Mouse (Mus musculus): Measurements from ENCODE around the gene Tanc1. TPM values are rescaled to one million over a fixed set of nuclear protein-coding genes. Genes with fewer than 3 reads are reported as not detected.

Gene Tanc1
- polyA plus RNA-seq, 1 experiment from 2014 or later, result 27.3 TPM

DNA sequence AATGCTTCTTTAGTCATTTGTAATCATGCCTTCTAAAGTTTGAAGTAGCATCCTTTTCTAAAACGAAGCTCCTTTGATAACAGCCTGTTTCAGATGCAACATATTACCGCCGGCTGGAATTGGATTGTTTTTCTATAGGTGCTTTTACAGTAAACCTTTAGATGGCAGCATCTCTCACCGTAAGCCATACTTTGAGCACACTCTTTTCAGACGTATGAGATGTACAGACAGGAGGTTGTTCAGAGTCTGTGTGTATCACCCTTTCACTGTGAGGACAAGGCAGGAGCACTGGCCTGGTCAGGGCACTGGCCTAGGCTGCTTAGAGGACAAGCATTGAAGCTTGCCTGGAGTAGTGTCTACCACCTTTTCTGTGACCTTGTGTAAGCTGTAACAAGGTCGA lies 145.2 kb downstream of the Tanc1 start:
- H3K27ac ChIP-seq (ENCODE audit: low read length), result no peak overlapping the region; the same call in 1 of the 2 replicates
- peaks cover 3% of the 10 kb centered on the region; the same call in 1 of the 2 replicates for H3K36me3 ChIP-seq (ENCODE audit: control insufficient read depth, insufficient read depth)
- no peak overlapping the region for H3K4me2 ChIP-seq (ENCODE audit: low read depth, low read length)
- 57% methylated on average over 6 of the region's 6 CpGs for WGBS
- no peaks in the 10 kb centered on the region for H3K9me3 ChIP-seq (replicated peaks; ENCODE audit: control insufficient read depth, low read length)
- H3K4me3 ChIP-seq (ENCODE audit: low read length), result no peak overlapping the region
- ATAC-seq (replicated peaks; ENCODE audit: extremely low read depth, insufficient read depth, low FRiP score), result 0 out of 2 replicates have a peak, but pooled peaks have one; percentile 41
- peaks cover 30% of the 10 kb centered on the region for H3K4me1 ChIP-seq (ENCODE audit: control insufficient read depth, insufficient read depth, low read length)
- no peak overlapping the region for H3K9ac ChIP-seq (ENCODE audit: low read length)
- H3K27me3 ChIP-seq (ENCODE audit: control insufficient read depth, insufficient read depth, low read length), result no peaks in the 10 kb centered on the region

DNA sequence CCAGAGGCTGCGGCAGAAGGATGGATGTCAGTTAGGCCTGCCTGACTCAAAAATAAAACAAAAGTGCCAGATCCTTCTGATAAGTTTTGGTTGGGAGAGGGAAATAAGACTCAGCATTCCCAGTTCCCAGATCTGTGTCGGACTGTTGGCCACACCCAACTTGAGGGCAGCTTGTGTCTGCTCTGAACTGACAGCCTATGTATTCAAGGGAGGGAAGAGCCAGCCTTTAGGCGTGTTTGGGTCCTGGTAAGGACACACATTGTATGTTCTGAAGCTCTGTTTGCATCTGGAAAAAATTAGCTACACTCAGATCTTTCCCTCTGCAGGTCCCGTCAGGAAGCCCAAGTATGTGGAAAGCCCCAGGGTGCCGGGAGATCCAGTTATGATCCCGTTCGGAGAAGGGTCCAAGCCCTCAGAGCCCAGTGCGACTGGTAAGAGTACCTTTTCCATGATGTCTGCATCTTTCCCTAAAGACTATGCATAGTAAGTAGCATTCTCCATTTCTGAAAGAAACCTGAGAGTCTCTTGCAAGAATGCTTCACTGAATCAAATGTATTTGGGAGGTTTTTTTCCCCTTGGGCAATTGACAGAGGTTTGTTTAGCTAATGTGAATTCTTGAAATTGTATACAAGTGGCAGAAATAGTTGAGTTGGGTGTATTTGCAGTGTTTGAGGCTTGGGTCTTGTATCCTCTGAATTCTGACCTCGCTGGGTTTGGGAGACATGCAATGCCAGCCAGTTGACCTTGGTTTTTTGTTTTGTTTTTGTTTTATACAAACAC lies 146.5 kb downstream of the Tanc1 start:
- Histone ChIP-seq H3K9ac (ENCODE audit: low read length) (no peak overlapping the region), H3K9me3 (replicated peaks; ENCODE audit: control insufficient read depth, low read length) (no peaks in the 10 kb centered on the region), H3K27ac (ENCODE audit: low read length) (no peak overlapping the region), H3K4me3 (ENCODE audit: low read length) (no peak overlapping the region), H3K36me3 (ENCODE audit: control insufficient read depth, insufficient read depth) (peaks cover 3% of the 10 kb centered on the region; the same call in 1 of the 2 replicates), H3K4me2 (ENCODE audit: low read depth, low read length) (no peak overlapping the region), H3K27me3 (ENCODE audit: control insufficient read depth, insufficient read depth, low read length) (no peaks in the 10 kb centered on the region), H3K4me1 (ENCODE audit: control insufficient read depth, insufficient read depth, low read length) (peaks cover 30% of the 10 kb centered on the region)
- ATAC-seq (replicated peaks; ENCODE audit: extremely low read depth, insufficient read depth, low FRiP score), result no peak
- 81% methylated on average over 9 of the region's 9 CpGs for WGBS

DNA sequence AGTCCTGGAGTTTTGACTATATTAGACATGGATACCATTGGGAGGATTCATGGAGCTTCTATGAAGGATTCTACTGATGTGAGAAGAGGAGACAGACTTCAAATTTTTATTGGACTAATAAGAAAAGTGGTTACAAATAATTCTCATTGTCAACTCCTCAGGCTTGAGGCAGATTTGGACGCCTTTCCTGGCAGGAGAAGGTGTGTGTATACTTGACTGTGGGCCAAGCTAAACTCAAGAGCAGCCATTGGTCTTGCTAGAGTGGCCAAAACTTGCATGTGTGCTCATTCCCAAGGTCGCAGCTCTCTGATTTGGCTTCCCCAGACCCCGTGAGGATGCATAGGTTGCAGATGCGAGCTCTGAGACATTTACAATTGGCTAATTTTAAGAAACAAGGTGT lies 148.9 kb downstream of the Tanc1 start:
- H3K27me3 ChIP-seq (ENCODE audit: control insufficient read depth, insufficient read depth, low read length), result no peaks in the 10 kb centered on the region
- peaks cover 3% of the 10 kb centered on the region; the same call in 1 of the 2 replicates for H3K36me3 ChIP-seq (ENCODE audit: control insufficient read depth, insufficient read depth)
- no peak for ATAC-seq (replicated peaks; ENCODE audit: extremely low read depth, insufficient read depth, low FRiP score)
- H3K4me3 ChIP-seq (ENCODE audit: low read length), result no peak overlapping the region
- WGBS, result 67% methylated on average over 4 of the region's 4 CpGs
- H3K4me1 ChIP-seq (ENCODE audit: control insufficient read depth, insufficient read depth, low read length), result peaks cover 28% of the 10 kb centered on the region
- no peak overlapping the region for H3K9ac ChIP-seq (ENCODE audit: low read length)
- H3K9me3 ChIP-seq (replicated peaks; ENCODE audit: control insufficient read depth, low read length), result no peaks in the 10 kb centered on the region
- H3K4me2 ChIP-seq (ENCODE audit: low read depth, low read length), result no peak overlapping the region
- no peak overlapping the region for H3K27ac ChIP-seq (ENCODE audit: low read length)

DNA sequence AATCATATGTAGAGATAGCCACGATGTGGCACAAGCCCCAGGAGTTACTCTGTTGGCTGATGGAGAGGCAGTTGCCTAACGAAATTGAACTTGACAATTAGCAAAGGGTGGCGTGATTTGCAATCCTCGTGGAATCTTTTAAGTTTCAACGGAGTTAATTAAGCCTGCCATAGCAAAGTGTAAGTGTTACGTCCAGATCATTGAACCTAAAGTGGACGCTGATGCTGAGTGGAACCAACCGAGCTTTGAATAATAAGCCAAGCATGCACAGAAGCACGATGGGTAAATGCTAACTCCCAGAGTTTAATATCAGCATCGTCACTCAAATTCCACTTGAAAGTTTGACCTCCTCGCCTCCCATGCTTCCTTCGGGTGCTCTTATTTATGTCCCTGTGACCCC lies 149.3 kb downstream of the Tanc1 start:
- H3K4me1 ChIP-seq (ENCODE audit: control insufficient read depth, insufficient read depth, low read length), result peaks cover 28% of the 10 kb centered on the region
- no peaks in the 10 kb centered on the region for H3K9me3 ChIP-seq (replicated peaks; ENCODE audit: control insufficient read depth, low read length)
- peaks cover 3% of the 10 kb centered on the region; the same call in 1 of the 2 replicates for H3K36me3 ChIP-seq (ENCODE audit: control insufficient read depth, insufficient read depth)
- H3K9ac ChIP-seq (ENCODE audit: low read length), result no peak overlapping the region
- H3K27me3 ChIP-seq (ENCODE audit: control insufficient read depth, insufficient read depth, low read length), result no peaks in the 10 kb centered on the region
- H3K27ac ChIP-seq (ENCODE audit: low read length), result 0 out of 2 replicates have a peak overlapping the region, but pooled peaks have one; percentile 37
- H3K4me3 ChIP-seq (ENCODE audit: low read length), result no peak overlapping the region
- WGBS, result 65% methylated on average over 12 of the region's 12 CpGs
- no peak overlapping the region for H3K4me2 ChIP-seq (ENCODE audit: low read depth, low read length)
- ATAC-seq (replicated peaks; ENCODE audit: extremely low read depth, insufficient read depth, low FRiP score), result no peak

DNA sequence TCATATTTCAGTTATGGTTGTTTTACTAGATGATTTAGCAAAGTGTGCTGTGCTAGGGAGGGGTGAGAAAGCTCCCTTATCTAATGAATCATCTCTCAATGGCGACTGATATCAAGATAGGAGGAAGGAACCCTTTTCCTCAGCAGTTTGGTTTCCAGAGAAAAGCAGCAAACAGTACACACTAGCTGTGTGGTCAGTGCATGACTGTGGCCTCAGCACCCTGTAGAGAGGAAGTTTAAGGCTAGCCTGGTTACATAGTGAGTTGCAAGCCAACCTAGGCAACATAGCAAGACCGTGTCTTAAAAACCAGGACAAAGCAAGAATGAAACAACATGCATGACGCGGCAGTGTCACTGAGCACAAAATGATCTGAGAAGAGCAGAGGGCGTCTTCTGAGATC lies 150.4 kb downstream of the Tanc1 start:
- Histone ChIP-seq H3K4me1 (ENCODE audit: control insufficient read depth, insufficient read depth, low read length) (peaks cover 22% of the 10 kb centered on the region), H3K27ac (ENCODE audit: low read length) (no peak overlapping the region), H3K9ac (ENCODE audit: low read length) (no peak overlapping the region), H3K9me3 (replicated peaks; ENCODE audit: control insufficient read depth, low read length) (no peaks in the 10 kb centered on the region), H3K27me3 (ENCODE audit: control insufficient read depth, insufficient read depth, low read length) (no peaks in the 10 kb centered on the region), H3K4me2 (ENCODE audit: low read depth, low read length) (no peak overlapping the region), H3K4me3 (ENCODE audit: low read length) (no peak overlapping the region), H3K36me3 (ENCODE audit: control insufficient read depth, insufficient read depth) (peaks cover 3% of the 10 kb centered on the region; the same call in 1 of the 2 replicates)
- ATAC-seq (replicated peaks; ENCODE audit: extremely low read depth, insufficient read depth, low FRiP score), result no peak
- WGBS, result 84% methylated on average over 5 of the region's 5 CpGs

DNA sequence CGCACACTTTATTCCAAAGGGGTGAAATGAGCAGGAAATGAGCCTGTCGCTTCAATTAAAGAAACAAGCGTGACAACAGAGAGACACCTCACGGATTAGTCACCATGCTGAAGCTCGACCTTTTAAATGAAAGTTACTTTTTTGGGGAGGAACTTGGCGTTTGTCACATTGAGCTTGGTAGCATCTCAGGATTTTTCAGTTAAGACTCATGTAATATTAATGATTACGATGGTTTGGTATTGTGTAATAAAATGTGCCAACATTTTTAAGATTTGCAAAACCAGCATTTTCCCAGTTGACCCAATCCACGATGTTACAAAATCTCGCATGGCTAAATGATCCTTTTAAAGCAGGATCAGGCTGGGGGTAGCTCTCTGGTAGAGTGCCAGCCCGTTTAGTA lies 153.8 kb downstream of the Tanc1 start:
- Histone ChIP-seq H3K9ac (ENCODE audit: low read length) (no peak overlapping the region), H3K4me1 (ENCODE audit: control insufficient read depth, insufficient read depth, low read length) (peaks cover 31% of the 10 kb centered on the region), H3K36me3 (ENCODE audit: control insufficient read depth, insufficient read depth) (no peaks in the 10 kb centered on the region), H3K27ac (ENCODE audit: low read length) (no peak overlapping the region), H3K27me3 (ENCODE audit: control insufficient read depth, insufficient read depth, low read length) (no peaks in the 10 kb centered on the region), H3K4me2 (ENCODE audit: low read depth, low read length) (no peak overlapping the region), H3K4me3 (ENCODE audit: low read length) (no peak overlapping the region), H3K9me3 (replicated peaks; ENCODE audit: control insufficient read depth, low read length) (no peaks in the 10 kb centered on the region)
- no peak for ATAC-seq (replicated peaks; ENCODE audit: extremely low read depth, insufficient read depth, low FRiP score)
- 80% methylated on average over 10 of the region's 10 CpGs for WGBS

DNA sequence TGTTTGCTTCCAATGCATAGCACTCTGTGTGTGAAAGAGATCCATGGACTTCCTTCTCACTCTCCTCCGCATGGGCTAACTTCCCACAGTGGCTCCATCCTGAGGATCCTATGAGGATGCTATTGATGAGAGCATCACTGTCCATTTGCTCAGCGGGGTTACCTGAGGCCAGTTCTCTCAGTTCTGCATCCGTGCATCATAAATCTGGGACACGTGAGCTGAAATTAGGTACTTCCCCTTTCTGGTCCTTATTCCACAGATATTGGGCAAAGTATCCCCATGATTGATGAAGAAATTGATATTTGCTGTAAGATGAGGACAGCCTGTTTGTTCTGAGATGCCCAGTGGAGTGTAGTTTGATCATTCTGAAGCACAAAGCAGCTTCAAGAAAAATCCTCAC lies 156.1 kb downstream of the Tanc1 start:
- Histone ChIP-seq H3K4me3 (ENCODE audit: low read length) (no peak overlapping the region), H3K27ac (ENCODE audit: low read length) (no peak overlapping the region), H3K9me3 (replicated peaks; ENCODE audit: control insufficient read depth, low read length) (no peaks in the 10 kb centered on the region), H3K4me1 (ENCODE audit: control insufficient read depth, insufficient read depth, low read length) (peaks cover 43% of the 10 kb centered on the region), H3K36me3 (ENCODE audit: control insufficient read depth, insufficient read depth) (no peaks in the 10 kb centered on the region), H3K4me2 (ENCODE audit: low read depth, low read length) (no peak overlapping the region), H3K9ac (ENCODE audit: low read length) (no peak overlapping the region), H3K27me3 (ENCODE audit: control insufficient read depth, insufficient read depth, low read length) (no peaks in the 10 kb centered on the region)
- WGBS, result 85% methylated on average over 4 of the region's 4 CpGs
- no peak for ATAC-seq (replicated peaks; ENCODE audit: extremely low read depth, insufficient read depth, low FRiP score)

DNA sequence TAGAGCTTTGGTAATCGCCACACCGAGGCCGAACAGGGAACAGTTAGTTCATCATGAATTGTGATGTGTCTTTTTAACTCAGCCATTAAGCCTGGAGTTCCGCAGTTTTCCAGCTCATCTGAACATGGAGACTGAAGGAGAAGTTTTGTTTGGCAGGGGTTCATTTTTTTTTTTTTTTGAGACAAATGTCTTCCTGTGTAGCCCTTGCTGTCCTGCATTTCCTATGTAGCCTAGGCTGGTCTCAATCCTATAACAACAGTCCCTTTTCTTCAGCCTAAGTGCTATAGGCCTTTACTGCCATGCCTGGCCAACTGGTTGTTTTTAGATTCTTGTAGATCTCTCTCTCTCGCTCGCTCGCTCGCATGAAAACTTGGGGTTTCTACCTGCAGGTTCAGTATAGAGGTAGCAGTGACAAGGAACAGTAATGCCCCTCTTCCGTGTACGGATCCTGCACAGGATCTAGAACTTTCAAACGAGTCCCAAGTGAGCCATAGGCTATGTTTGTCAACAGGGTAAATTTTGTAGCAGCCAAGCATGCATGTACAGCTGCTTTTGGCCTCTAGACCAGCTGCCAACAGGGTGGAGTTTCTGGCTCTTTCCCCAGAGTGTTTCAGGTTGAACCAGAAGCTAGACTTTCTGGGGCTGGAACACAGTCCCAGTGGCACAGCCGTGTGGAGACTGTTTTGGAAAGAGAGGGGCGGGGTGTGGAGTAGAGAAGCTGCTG lies 157.0 kb downstream of the Tanc1 start:
- Histone ChIP-seq H3K27ac (ENCODE audit: low read length) (peak overlapping the region; percentile 68), H3K4me3 (ENCODE audit: low read length) (no peak overlapping the region), H3K9ac (ENCODE audit: low read length) (no peak overlapping the region), H3K4me2 (ENCODE audit: low read depth, low read length) (no peak overlapping the region), H3K4me1 (ENCODE audit: control insufficient read depth, insufficient read depth, low read length) (peaks cover 41% of the 10 kb centered on the region), H3K9me3 (replicated peaks; ENCODE audit: control insufficient read depth, low read length) (no peaks in the 10 kb centered on the region), H3K27me3 (ENCODE audit: control insufficient read depth, insufficient read depth, low read length) (no peaks in the 10 kb centered on the region), H3K36me3 (ENCODE audit: control insufficient read depth, insufficient read depth) (no peaks in the 10 kb centered on the region)
- WGBS, result 68% methylated on average over 13 of the region's 13 CpGs
- peak; percentile 47; the same call in 1 of the 2 replicates for ATAC-seq (replicated peaks; ENCODE audit: extremely low read depth, insufficient read depth, low FRiP score)

GRCm38 (mm10) chr2:59769385-59769735 lies 157.5 kb downstream of the Tanc1 start:
- Histone ChIP-seq H3K27ac (ENCODE audit: low read length) (peak overlapping the region; percentile 68), H3K9ac (ENCODE audit: low read length) (no peak overlapping the region), H3K4me1 (ENCODE audit: control insufficient read depth, insufficient read depth, low read length) (peaks cover 41% of the 10 kb centered on the region), H3K9me3 (replicated peaks; ENCODE audit: control insufficient read depth, low read length) (no peaks in the 10 kb centered on the region), H3K27me3 (ENCODE audit: control insufficient read depth, insufficient read depth, low read length) (no peaks in the 10 kb centered on the region), H3K36me3 (ENCODE audit: control insufficient read depth, insufficient read depth) (0 out of 2 replicates have a peak, but pooled peaks cover 4% of the 10 kb centered on the region), H3K4me3 (ENCODE audit: low read length) (no peak overlapping the region), H3K4me2 (ENCODE audit: low read depth, low read length) (no peak overlapping the region)
- WGBS, result 50% methylated on average over 3 of the region's 3 CpGs
- ATAC-seq (replicated peaks; ENCODE audit: extremely low read depth, insufficient read depth, low FRiP score), result no peak

Data from heart, embryonic 16.5 days (tissue).